Mouse (Mus musculus) kidney, adult 8-10 months (tissue): ENCODE data around the gene Fam131c.

Source experiments
- DNase-seq, 2 experiments: peaks; one replicate each; pipeline ENCODE4 v3.0.0; 2022

Gene Fam131c

DNA sequence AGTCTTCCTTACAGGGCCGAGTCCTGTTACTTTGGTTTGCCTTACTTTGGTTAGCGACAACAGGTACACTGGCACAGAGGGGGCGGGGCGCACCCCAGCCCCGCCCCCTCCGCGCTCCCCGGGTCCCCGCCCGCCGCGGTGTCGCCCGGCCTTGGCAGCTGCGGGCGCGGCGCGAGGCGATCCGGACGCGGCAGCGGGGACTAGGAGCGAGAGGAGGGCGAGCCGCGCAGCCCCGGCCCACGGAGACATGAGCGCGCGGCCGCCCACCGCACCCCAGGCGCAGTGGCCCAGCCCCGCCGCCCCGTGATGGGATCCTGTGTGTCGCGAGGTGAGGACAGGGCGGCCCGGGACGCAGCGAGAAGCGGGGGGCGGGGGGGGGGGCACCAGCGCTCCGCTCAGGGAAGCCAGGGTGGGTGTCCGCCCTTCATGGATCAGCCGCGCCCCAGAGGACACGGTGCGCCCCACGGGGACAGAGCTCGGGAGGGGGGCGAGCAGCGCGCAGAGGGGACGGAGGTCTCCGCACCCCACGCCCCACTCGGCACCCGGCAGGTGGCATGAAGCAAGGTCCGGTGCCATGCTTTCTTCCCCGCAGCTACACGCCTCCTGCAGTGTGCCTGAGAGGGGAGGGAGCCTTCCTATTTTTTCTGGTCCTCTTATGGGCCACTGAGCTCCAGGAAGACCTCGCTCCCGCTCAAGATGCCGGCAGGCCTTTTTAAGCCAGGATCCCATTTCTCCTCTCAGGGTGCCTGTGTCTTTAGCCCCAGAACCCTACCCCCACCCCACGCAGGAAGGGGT lies at the start of gene Fam131c:
Fam131c (plus strand) TSS at position 224 of the 795 bp plus-strand sequence.
- DNase-seq, result no peak

DNA sequence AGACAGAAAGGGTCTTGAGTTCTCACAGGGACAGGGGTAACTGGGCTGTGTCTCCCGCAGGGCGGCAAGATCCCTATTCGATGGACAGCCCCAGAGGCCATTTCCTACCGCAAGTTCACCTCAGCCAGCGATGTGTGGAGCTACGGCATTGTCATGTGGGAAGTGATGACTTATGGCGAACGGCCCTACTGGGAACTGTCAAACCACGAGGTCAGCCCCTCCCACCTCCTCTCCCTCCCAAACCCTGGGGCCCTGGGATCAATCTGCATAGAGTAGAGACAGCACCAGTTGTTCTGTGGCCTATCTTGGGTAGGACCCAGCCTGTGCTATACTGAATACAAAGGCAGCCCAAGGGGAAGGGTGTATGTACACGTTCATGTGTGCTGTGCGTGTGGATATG lies 45.5 kb upstream of the Fam131c start:
- DNase-seq, result no peak

DNA sequence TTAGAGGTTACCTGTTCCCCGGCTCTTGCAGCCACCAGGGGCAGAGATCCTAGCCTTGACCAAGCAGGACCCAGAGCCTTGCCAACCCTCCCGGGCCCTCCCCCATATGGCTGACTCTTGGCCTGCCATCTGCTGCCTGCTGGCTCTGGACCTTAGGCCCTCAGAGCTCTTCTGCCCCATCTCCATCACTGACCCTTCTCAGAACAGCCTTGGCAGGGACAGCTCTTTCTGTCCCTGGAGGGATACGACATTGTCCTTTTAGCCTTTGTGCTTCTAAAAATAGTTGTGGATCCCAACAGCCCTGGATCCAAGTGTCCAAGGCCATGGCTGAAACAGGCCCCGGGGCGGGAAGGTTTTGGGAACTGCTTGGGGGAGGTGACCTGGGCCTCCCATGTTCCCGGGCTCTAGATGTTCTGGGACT lies 43.2 kb upstream of the Fam131c start:
- DNase-seq, result no peak

DNA sequence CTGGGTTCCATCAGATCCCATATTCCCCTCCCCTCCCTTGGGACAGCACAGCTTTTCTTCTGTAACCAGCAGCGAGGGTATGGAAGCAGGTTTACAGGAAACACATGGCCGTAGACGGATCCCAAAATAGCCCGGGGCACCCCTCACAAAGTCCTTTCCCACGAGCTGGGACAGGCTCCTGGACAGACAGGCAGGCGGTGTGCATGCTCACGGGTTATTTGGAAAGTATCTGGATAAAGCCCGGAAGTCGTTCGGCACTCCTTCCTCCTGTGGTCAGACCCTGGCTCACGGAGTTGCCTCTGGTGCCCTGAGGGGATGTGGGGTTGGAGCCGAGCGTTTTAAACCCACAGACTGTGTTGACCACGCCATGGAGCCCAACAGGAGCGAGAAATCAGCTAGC lies 42.4 kb upstream of the Fam131c start:
- no peak for DNase-seq

DNA sequence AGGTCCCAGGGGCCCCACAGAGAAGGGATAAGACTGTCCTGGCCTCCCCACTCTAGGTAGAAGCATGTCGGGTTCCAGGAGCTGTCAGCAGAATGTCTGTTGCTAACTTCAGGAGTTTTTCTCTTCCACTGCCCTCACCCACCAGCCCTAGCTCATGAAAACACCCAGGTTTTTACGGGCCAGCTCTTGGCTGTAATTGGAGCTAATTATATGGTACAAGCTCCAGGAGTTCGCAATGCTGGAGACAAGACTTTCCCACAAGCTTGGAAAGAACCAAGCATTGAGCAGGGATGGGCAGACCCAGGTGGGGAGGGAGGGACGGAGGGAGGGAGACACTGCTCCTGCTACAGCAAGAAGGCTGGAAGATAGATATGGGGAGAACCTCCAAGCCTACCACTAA lies 40.9 kb upstream of the Fam131c start:
- no peak for DNase-seq

DNA sequence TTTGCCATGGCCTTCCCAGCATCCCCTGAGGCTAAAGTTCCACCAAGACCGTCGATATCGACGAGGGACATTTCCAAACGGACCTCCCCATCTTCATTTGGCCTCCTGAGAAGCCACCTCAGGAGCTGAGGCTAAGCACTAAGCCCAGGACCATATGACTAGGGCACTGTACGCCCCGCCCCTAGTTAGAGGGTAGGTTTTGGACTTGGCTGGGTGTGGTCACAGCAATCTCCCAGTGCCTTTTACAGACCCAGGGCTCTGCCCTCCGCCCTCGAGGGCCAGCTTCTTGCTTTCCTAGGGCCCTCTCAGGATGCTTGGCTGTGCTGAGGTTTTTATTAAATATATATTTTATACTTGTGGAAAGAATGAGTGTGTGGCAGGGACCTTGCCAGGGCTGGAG lies 39.3 kb upstream of the Fam131c start:
- no peak for DNase-seq

DNA sequence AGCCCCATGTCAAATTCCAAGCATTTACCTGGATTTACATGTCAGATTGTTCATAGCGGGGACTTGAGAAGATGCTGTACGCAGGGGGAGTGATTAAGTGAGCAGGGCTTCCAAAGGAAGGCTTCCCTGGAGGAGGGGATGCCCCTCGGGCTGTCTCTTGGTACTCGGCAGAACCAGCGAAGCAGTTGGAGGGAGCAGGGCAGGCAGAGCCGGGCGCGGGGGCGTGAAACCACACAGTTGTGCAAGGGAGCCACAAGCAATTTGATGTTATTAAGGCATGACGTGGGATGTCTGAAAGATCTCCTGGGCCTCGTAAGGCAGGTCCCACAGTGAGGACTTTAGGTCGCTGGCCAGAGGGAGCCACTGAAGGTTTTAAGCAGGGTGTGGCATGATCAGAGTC lies 38.1 kb upstream of the Fam131c start:
- DNase-seq, result no peak

DNA sequence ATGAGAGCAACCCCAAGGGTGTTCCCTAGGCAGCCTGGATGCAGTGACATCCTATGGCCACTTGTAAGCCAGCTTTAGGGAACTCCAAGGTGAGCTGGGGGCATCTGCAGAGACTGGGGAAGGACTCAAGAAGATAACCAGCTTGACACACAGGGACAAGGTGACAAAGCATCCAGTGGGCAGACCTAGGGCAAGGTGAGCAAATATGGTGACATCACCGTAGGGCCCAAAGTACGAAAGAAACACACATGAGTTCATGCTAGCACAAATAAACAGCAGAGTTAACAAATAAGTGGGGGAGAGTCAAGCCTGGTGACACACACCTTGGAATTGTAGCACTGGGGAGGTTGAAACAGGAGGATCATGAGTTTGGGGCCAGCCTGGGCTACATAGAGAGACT lies 36.6 kb upstream of the Fam131c start:
- no peak for DNase-seq

DNA sequence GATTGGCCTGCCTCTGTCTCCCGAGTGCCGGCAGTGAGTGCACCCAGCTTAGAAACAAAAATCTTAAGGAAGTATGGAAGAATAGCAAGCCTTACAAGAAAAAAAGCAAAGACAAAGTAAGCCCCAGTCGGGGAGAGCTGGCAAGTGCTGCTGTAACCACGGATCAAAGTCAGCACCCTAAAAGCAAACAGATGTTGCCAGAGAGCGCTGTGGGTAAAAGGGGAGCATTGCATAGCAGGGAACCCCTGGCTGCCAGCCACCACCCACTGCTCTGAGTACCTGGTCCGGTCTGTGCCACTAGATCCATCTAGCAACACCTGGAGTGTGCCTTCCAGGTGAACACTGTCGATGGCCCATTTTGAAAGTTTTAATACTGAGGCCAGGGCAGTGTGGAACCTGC lies 35.8 kb upstream of the Fam131c start:
- DNase-seq, result no peak

DNA sequence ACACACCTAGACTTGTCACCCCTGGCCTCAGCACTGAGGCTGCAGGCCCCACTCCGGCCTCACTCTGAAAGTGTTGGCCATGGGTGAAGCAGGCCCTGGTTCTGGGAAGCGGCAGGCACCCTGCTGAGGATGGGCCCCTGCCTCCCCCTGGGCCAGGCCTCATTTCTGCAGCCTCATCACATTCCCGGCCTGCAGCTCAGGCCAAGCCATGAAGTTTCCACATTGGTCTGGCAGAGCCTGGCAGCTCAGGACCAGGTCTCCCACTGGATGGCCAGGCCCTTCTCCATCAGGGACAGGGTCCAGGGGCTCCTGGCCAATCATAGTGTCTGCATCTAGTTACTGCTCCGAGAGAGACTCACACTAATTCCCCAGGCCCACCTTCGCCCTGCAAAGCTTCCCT lies 33.3 kb upstream of the Fam131c start:
- no peak for DNase-seq

DNA sequence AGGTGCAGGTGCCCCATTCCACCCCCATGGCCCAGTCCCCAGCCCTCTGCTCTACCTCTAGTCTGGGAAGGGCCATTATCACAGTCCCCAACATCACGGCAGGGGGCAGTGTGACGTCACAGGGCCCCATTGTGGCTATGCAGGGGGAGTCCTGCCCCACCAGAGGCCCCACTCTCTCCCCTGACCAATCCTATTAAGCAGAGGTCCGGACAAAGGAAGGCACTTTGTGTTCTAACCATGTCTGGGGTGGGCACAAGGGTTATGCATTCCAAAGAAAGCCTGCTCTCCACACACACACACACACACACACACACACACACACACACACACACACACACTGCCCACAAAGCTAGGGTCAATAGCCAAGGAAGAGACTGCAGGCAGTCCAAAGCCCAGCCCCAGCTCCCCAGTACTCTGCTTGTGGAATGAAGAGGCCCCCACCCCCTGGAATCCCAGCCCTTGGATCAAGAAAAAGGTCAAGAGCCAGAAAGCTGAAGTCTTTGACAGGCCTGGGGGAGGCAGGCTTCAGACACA lies 32.7 kb upstream of the Fam131c start:
- DNase-seq, result no peak

DNA sequence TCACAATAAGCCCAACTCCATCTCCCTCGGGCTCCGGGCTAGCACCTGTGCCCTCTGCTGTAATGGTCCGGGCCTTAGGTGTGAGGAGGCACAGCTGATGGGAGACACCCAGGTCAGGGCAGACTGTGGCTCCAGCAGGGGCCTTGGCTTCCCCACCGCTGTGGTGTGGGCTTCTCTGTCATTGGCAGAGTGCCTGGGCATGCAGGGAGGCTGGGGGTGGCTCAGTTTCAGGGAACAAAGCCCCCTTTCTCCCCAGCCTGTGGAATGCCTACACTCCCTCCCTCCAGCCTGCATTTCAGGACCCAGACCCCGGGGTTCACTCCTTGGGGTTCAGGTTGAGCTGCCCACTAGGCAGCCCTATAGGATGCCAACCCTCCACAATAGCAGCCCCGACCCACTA lies 31.8 kb upstream of the Fam131c start:
- DNase-seq, result no peak

DNA sequence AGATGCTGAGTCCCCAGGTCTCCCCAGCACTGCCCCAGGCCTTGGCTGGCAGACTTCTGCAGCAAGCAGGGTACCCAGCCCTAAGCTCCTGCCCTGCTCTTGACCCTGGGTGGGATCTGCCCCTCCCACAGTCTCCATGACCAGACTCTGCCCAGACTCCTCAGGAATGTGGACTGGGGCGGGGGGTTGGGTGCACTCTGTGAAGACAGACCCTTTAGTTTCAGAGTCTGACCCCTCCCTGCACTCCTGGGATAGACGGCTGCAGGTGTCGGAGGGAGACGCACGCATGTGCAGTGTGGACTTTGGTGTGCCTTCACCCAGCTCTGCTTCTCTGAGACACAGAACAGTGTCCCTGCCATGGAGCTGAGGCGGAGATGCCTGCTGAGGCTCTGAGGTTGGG lies 30.0 kb upstream of the Fam131c start:
- DNase-seq, result no peak

DNA sequence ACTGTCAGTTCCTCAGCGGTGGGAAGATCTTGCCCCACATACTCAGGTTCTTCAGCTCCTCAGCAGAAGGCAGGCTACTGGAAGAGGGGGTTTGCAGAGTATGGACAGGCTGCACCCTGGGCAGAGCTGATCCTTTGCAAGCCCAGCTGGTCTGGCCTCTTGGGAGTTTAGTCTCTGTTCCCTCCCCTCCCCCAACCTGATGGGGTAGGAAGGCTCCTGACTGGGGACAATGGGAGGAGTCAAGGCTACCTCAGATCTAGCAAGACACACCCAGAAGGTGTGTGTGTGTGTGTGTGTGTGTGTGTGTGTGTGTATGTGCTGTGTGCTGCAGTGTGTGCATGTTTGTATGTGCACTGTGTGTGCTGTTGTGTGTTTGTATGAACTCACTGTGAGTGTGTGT lies 29.2 kb upstream of the Fam131c start:
- DNase-seq, result no peak

DNA sequence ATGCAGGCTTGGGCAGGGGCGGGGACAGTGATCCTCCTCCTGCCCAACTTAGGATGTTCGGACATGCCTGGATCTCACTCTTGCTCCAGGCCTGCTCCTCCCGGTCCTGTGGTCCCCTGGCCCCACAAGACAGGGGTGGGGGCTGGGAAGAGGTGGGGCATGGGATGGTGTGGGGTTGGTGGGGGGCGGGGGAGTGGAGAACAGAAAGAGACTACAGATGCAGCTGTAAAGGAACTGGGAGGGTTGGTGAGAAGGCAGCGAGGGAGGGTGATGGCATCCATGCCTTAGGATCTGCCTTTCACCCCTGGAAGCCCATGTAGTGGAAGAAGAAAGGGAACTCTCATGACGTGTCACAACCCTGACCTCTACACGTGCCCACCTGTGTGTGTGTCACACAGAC lies 26.5 kb upstream of the Fam131c start:
- no peak for DNase-seq

DNA sequence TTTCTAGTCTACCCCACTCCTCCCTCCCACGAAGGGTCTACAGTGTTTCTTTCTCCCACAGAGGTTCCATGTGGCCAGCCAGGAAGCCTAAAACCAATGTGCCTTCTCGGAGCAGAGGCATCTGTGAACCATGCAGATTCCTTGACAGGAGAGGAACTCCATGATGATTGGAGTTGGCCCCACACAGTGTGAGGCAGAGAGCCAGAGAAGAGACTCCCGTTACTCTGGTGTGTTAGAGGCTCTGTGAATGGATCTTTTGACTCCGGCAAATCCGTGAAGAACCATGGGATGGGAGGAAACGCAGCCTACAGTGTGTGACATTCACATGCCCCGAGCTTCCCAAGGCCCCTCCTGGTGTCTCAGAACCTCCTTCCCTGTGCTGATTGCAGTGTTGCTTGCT lies 24.5 kb upstream of the Fam131c start:
- DNase-seq, result no peak

DNA sequence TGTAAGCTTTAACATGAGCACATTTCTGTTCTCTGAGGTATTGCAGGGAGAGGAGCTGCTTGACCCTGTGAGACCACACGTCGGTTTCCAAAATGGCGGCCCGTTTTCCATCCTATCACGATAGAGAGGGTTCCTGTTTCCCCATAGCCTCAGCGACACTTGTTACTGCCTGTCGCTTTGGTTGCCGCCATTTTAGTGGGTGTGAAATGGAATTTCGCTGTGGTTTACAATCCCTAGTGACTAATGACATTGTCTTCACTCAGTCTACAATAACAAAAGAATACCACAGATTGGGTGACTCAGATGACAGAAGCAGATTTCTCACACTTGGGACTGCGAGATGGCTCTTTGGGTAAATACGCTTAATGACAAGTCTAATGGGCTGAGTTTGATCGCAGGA lies 22.8 kb upstream of the Fam131c start:
- DNase-seq, result no peak

DNA sequence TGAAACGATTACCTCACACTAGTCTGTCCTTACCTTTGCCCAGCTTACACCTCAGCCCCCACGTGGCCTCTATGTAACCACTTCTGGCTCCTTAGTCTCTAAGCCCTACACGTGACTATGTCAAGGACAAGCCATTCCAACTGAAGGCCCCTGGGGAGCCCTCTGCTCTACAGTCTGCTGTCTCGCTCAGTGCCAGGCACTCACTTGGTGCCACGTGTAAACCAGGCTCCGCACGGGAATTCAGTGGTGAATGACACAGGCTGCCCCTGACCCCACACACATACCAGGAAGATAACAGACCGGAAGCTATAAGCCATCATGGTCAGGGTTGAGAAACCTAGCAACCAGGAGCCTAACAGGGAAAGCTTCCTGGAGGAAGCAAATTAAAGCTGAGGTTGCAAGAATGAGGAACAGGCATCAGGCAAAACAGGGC lies 20.6 kb upstream of the Fam131c start:
- peak in 1 of 2 experiments; percentile 51 for DNase-seq

DNA sequence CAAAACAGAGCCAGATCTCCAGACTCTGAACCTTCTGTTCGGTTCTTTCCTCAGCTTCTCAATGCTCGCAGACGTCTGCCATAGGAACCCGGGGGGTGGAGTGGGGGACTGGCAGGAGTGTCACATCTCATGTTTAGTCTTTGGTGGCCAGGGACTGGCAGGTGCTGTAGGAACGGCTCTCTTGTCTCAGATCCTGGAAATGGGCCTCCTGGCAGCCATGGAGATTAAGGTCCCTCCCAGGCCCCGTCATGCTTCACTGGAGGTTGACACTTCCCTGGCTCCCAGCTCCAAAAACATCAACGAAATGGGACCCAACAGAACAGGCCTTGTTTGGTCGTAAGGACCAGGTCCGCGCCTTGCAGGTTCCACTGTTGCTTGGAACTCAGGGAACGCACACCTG lies 19.4 kb upstream of the Fam131c start:
- DNase-seq, result no peak

DNA sequence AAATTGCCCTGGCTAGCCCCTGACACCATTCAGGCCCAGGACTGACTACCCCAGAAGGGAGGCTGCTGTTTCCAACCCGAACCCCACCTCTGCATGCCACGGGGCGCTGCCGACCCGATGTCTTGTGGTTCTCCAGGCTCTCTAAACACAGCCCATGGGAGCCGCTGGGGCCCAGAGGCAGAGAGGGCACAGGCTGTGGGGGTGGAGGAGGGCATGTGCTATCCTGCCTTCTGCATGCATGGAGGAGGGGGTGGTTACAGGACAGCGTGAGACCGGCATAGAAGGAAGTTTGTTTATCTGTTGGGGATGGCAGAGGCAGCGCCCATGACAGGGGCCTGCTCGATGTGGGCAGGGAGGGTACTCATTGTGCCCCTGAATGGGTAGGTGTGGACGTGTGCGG lies 18.0 kb upstream of the Fam131c start:
- DNase-seq, result no peak

DNA sequence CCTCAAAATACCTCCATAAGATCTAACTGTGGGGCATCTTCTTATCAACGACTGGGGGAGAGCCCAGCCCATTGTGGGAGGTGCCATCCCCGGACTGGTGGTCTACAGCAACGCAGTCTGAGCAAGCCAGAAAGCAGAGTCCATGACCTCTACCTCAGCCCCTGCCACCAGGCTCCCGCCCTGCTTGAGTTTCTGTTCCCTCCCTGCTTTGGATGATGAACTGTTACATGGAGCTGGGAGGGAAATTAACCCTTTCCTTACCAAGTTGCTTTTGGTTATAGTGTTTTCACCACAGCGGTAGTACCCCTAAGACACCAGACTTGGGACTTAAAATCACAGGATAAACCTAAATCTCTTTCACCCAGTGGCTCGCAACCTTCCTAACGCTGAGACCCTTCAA lies 16.0 kb upstream of the Fam131c start:
- no peak for DNase-seq

DNA sequence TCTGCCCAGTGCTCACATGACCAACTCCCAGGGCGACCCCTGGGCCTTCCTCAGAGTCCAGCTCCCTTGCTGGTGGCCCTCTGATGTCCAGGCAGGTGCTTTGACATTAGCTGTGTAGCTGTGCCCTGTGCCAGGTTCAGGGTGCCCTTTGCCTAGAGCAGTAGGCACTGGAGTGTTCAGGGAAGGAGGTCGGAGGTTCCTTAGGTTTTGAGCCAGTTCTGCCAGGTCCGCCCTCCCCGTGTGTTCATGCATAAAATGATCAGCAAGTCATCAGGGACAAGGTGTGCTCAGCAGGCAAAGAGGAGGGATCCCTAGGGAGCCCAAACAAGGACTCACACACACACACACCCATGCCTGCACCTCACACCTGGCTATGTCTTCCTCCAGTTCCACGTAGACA lies 15.0 kb upstream of the Fam131c start:
- DNase-seq, result peak; percentile 70 to 74

DNA sequence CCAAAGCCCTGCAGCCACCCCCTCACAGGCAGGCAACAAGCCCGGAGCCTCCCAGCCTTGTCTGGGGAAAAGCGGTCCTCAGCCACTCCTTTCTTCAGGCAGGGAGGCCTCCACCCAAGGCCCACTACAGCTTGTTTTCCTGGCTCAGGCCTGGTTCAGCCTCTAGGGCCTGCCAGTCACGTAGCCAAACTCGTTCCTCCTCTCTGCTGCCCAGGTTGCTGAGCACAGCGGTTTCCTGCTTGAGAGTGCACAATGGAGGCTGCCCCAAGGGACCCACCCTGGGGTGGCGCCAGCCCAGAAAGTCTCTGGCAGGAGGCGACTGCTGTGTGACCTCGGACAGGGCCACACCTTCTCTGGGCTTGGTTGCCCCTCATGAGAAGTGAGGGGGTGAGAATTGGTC lies 14.2 kb upstream of the Fam131c start:
- peak in 1 of 2 experiments; percentile 42 for DNase-seq

DNA sequence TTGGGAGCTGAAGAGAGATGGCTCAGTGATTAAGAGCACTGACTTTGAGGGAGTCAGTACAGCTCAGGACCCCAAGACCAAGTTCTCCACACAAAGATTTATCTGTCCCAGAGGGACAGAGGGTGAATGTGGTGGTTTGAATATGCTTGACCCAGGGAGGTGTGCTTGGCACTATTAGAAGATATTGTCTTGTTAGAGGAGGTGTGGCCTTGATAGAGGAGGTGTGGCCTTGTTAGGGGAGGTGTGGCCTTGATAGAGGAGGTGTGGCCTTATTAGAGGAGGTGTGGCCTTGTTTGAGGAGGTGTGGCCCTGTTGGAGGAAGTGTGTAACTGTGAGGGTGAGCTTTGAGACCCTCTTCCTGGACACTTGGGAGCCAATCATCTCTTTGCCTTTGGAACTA lies 10.2 kb upstream of the Fam131c start:
- no peak for DNase-seq

DNA sequence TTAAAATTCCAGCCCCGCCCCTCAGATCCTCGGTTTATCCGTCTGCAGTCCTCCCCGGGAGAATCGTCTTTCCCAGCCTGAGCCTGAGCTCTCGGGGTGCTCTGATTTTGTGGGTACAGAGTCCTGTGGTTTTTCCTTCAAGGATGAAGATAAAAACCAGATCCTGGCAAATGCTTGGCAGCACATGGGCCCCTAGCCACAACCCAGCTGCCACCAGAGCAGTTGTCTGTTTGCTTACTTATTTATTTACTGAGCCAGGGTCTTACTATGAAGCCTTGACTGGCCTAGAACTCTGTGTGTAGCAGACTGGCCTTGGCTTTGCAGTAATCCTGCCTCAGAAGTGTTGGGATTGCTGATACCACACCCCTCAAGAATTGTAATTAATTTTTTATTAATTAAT lies 8.8 kb upstream of the Fam131c start:
- DNase-seq, result no peak
